Mouse (Mus musculus) R1 (cell line): ENCODE results near the gene Eepd1.
"Not testable (repeated sequence)": the region's sequence is repeated elsewhere in the genome, so short reads cannot be mapped to it uniquely, and the experiment has no call there.

Source experiments
- DNase-seq: peaks from one replicate; pipeline ENCODE4 v3.0.0-alpha.2; 2018; ENCODE audit warnings: low read depth, low spot score

The Eepd1 gene

DNA sequence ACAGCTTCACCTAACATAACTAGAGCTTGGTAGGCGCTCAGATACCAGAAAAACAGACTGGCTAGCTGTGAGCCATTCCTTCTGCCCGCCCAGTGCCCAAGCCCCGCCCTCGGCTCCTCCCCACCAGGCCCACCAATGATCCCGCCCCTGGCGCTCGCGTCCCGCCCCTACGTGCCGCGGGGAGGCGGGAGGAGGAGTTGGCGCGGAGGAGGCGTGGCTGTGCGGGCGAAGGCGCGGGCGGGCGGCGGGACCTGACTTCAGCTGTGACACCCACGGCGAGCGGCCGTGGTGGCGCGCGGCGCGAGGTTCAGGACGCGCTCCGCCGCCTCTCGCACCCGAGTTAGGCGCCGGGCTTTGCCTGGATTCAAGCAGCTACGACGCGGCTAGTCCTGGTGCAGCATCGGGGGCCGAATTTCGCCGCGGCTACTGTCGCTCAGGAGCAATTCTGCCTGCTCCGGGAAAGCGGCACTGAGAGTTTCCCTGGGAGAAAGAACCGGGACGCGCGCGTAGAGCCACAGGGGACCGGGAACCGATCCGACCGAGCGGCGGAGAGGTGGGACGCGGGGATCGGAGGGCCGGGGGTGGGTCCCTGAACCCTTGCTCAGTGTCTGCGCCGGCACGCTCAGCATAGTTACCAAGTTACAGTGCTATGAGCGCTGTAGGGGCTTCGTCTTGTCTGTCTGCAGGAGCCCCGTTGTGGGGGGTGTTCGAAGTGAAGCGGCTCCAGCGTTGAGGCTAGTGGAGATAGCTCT, at the start of gene Eepd1:
TSS of gene Eepd1 (plus strand) at position 204 of the 752 bp plus-strand sequence.
- DNase-seq = peak; percentile 84

DNA sequence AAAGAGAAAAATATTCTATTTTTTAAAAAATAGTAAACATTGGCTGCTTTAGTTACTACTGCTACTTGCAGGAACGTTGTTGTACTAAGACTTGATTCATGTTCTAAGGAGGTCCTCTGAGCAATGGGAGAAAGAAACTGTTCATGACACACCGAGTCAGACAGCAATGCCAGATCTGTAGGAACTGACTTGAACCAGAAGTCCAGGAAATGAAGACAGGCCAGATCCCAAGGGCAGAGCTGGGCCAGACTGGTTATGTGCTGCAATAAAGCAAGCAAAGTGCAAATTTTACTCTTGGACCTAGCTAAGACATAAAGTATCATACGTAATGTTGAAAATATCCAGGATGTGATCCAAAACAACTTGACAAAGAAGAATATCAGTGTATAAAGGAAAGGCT, 42.5 kb upstream of the Eepd1 start:
- no peak for DNase-seq

DNA sequence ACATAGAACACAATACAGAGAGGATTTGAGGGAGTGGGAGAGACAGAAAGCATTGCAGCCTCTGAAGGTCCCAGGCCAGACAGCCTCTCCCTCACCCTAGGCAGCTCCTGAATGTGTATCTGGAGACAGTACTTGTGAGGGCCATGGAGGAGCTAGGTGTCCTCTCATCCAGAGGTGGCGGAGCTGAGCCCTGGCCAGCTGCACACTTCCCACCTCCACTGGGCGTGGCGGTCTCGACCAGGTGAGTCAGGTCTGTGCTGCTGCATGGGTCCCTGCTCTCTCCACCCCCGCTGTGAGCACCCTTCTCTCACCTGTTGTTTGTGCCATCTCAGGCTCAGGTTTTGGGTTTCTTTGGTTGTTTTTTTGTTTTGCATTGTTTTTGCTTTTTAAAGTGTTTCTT, 41.3 kb upstream of the Eepd1 start:
- DNase-seq = not testable (repeated sequence)

DNA sequence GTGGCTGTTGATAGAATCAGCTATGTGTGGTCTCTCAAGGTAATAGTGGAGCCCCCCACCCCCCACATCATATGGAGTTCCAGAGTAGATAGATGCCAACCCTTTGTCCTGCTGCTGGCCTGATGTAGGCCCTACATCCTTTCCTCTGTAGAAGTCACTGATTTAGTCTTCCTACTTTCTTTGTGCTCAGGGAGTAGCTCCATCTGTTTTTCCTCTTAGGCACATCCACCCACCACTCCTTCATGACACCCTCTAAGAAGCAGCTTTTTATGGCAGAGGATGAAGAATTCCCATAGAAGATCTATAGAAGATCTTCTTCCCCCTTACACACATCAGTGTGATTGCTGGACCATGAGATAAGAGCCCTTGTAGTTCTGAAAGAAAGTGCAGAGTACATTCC, 39.3 kb upstream of the Eepd1 start:
- DNase-seq = no peak

DNA sequence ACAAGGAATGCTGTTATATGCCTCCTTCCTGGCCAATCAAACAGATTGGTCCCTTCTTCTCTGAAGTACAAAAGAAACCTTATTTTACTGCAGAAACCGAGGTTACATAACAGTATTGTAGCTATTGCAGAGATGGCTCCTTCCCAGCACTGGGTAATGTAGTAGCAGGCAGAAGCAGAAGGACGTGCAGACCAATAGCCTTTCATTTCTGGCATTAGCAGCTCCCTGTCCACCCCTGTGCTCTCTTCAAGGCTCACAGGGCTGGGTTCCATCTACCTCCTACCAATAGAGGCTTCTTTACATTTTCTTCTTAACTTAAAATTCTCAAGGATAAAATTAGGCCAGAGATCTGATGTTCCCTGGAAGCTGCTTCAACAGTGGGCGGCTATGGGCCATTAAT, 38.3 kb upstream of the Eepd1 start:
- no peak for DNase-seq

DNA sequence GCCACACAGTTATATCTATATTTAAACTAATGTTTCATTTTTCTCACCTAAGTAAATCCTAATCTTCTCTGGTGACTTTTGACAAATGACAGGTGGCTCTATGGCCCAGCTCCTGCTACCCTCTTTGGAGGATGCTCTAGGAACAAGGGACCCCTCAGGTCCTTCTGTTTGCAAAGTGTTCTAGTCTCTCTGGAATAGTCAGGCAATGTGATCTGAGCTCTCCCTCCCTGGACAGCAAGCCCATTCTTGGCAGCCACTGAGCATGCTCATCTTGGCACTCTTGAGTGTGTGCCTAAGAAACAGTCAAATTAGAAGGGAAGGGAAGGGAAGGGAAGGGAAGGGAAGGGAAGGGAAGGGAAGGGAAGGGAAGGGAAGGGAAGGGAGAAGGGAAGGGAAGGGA, 37.8 kb upstream of the Eepd1 start:
- no peak for DNase-seq

DNA sequence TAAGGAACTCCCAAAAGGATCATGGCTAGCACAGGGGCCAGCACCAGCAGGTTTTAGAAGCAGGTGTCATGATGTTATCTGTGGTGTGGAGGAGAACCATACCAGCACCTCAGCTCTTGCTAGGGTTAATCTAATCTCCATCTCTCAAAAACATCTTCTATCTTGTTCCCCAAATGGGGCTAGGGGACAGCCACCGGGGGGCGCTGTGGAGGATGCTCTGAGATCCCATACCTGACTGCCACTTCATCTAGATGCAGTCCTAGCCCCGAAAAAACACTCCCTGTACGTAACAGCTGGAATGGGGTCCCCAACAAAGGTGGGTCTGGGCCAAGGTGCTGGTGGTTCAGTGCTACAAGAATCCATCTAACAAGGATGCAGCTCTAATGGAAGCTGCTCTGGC, 31.0 kb upstream of the Eepd1 start:
- DNase-seq = peak; percentile 18

DNA sequence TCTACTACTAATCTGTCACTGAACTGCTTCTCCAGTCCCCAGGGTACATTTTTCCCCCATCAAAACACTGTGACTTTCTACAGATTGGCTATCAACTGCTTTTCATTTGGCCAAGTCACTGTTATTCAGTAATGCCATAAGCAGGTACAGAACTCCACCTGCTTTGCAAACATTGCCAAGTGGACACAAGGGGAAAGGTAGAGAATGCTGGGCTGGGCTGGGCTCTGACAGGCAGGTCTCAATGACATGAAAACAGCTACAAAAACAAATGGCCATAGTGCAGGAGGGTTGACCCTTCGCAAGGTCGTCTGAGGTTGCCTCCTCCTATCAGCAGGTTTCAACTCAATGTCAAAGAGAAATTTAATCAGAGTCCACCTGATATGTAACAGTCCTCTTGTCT, 26.3 kb upstream of the Eepd1 start:
- DNase-seq = no peak

DNA sequence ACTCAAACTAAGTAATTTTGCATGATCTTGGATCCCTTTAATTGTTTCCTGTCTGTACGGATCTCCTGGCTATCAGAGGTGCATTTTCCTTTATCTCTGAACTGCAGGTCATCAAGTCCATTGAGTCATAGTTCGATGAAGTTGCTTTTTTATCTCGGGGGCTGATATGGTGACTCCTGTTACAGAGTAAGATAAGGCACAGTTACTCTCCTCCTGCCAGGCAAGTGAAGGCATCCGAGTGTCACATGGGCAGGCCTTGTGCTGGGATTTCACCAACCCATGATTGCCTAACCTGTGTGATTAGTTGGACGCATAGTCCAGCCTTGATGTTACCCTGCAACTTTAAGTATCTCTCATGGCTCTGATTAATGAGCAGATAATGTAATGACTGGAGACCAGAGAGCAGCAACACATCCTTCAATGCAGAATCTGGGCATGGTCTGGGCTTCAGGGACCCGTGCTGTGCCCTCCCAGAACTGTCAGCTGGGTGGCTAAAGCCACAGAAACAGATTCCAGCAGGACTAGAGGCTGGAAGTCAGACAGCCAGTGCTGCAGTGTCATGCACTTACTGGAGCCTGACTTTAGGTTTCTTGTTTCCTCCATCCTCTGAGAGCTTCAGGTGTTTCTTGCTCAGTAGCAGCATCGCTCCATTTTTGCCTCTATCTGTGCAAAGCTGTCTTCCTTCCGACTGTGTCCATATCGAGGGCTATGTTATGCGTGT, 20.4 kb upstream of the Eepd1 start:
- DNase-seq = no peak

DNA sequence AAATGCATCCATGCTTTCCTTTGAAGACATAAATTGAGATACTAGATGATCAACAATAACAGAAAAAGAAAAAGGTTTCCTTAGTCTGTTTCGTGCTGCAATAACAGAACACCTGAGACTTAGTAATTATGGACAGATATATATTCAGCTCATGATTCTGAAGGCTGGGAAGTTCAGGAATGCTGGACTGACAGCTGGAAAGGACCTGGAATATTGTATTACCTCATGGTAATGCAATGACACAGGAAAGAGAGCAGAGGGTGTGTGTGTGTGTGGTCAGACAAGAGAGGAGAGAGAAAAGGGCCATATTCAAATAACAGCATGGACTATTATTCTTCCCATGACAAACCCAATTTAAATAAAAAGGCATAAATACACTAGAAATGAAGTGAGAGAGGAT, 17.0 kb upstream of the Eepd1 start:
- no peak for DNase-seq

DNA sequence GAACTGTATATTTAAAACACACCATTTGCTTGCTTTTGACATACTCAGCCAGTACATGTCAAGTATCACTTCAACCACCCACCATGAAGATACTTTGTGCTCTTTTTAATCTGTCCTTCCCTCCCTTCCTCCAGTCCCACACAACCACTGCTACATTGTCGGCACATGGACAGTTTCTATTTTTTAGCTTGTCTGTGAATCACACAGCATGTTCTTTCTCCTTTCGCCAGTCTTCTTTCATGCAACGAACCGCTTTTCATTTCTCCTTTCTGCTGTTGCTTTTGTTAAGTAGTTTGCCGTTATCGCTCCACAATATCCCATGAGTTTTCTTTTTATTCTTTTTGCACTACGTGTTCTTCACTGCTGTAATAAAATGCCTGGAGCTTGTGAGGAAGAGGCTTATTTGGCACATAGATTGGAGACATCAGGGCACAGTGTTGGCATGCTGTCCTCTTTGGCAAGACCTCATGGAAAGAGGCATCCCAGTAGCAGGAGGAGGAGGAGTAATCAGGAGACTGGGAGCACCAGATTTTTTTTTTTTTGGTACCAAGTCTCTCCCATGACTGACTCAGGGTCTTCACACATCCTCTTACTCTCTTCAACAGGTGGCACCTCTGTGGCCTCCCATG, 1.8 kb upstream of the Eepd1 start:
- DNase-seq = no peak

DNA sequence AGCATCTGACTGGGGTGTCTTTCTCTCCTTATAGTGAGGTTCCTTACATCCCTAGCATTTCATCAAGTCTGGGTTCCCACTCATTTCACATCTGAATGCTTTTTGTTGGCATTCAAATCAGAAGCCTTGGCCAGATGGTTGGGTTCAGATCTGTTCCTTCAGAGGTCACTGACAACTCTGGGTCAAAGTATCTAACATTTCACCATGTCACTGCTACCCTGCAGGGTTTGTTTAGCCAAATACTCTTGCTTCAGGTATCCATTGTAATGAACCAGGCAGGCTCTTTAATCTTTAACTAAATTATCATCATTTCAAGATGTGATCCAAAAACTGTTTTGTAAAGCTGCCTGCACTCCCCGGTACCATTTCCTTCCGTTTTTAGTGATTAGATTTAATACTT, 671 bp upstream of the Eepd1 start:
- DNase-seq = no peak

DNA sequence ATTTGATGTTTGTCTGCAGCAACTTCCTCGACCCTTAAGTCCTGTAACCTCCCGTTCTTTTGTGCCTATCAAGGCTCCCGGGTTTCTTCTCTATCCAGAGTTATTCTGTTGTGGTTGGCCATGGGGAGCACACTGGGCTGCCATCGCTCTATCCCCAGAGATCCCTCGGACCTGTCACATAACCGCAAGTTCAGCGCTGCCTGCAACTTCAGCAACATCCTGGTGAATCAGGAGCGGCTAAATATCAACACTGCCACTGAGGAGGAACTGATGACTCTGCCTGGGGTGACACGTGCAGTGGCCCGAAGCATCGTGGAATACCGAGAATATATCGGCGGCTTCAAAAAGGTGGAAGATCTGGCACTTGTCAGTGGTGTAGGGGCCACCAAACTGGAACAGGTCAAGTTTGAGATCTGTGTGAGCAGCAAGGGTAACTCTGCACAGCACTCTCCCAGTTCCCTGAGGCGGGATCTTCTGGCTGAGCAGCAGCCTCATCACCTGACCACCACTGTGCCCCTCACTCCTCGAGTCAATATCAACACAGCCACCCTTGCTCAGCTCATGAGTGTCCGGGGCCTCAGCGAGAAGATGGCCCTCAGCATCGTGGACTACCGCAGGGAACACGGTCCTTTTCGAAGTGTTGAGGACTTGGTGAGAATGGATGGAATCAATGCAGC, 1.1 kb downstream of the Eepd1 start:
- peak; percentile 12 for DNase-seq

DNA sequence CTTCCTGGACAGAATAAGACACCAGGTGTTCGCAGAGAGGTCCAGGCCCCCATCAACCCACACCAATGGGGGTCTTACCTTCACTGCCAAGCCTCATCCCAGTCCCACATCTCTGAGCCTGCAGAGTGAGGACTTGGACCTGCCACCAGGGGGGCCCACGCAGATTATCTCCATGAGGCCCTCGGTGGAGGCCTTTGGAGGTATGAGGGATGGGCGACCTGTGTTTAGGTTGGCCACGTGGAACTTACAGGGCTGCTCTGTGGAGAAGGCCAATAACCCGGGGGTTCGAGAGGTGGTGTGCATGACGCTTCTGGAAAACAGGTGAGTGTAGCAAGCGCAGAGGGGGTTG, 1.6 kb downstream of the Eepd1 start:
- peak; percentile 18 for DNase-seq

DNA sequence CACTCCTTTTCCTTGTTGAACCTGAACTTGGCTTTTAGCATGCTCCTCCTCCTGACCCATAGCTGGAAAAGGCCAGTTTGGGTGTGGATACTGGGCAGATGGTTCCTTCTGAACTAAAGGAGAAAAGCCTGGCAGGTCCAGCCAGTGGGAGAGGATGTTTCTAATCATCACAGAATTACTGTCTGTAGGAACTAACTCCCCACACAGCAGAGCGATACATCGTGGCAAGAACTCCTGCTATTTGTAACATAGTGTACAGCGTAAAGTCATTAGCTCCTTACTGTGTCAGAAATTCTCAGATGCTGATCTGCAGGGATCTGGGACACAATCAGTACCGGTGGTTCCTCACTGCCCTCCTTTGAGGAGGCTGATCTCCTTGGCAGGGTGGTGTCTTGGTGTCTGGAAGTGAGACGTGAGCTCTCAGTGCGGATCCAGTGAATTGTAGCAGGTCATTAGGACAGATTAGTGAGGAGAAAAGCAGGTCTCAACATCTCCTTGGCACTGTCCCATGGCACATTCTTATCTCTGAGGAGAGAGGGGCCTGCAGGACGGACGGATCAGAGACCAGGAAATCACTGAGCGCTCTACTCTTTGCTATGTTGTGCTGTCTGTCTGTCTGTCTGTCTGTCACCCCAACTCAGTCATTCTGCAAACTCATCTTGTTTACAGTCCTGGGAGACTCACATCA, 2.7 kb downstream of the Eepd1 start:
- DNase-seq = no peak

DNA sequence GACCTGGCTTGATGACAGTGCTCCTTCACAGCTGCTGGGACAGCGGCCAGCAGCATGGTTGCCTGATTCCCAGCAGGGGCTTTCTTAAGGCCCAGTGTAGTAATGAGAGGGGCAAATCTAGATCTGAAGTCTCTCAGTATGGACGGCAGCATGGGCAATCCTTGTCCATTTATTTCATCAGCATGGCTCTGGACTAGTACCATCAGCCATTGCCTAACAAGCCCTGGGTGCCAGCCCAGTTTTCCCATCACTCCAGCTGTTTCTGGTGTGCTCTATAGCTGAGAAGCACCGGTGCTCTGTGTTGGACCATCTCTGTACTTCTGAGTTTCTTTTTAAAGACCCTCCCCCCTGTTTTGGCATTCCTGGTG, 3.3 kb downstream of the Eepd1 start:
- DNase-seq = no peak

DNA sequence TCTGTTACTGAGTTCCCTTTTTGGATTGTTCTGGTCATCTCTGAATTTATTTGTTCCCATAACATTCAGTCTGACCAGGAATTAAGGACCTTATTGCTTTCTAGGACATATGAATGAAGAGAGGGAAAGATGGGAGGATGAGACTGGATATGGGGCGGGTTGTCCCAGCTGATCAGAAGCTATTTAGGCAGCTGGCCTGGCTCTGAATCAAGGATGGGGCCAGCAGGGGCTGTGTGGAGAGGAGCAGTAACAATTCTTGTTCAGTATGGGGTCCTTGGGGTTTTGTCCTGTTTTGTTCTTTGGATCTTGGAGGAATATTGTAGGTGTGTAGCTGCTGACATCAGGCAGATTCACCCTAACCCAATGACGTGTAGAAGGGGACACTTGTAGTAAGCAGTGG, 3.7 kb downstream of the Eepd1 start:
- DNase-seq = no peak

DNA sequence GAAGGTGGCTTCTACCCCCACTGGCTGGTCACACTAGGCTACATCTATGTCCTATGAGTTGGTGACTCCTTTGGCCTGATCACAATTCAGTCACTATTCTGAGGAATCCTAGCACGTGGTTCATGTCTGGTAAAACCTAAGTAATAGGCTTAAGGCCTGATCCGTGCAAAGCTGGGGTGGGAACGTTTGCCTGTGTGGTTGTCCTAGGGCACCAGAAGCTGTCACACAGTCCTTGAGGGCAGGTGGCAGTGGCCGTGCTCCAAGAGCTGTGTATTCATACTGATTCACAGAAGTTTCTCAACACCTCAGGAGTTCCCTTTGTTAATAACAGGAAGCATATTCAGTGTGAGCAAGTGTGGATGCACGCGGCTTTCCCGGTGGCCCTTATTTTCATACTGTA, 4.1 kb downstream of the Eepd1 start:
- no peak for DNase-seq

DNA sequence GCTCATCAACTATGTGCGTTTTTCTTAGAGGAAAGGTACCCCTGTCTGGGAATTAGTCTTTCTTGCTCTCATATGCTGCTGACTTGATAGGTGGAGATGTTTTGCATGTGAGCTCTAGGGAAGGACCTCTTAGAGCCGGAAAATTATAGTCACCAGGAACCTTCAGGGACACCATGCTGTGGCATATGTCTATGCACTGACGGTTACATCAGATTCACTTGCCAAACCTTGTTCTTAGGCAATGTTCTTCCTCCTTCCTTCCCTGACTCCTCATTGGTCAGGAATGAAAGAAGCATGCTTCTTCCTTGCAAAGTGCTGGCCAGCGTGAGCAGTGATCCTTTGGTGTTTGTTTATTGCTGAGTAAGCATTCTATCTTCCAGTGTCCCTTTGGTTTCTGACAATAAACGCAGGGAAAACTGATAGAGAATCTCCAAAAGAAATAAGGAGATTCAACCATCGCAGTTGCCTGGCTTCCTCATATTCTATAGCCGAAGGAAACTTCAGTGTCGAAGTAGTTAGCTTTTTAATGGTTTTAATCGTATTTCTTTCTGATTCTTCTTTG, 5.0 kb downstream of the Eepd1 start:
- no peak for DNase-seq

DNA sequence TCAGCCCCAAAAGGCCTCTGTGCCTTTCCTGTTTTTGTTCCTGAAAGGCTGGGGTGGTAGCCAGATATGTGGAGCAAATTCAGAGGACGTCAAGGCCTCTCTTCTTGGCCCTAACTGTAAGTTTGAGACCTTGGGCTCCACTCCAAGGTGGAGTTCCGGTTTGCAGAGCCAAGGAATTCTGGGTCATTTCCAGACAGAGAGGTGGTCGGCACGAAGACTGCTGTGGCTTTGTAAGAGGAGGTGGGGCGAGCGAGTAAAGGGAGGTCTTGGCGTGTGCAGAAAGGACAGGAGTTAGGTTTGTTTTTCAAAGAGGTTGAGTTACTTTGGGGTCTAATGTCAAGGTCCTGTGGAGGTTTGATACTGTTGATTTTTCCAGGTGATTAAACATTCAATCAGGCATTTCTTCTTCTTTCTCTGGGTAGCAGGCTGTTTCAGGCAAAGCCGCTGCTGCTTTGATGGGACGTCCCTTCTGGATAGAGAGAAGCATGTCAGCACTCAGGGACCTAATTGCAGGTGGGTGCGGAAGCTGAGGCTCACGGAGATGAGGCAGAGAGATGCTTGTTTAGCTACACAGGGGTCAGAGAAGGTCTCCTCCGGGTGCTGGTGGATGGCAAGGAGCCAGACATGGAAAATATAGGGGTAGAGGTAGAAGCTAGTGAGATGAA, 6.2 kb downstream of the Eepd1 start:
- no peak for DNase-seq

DNA sequence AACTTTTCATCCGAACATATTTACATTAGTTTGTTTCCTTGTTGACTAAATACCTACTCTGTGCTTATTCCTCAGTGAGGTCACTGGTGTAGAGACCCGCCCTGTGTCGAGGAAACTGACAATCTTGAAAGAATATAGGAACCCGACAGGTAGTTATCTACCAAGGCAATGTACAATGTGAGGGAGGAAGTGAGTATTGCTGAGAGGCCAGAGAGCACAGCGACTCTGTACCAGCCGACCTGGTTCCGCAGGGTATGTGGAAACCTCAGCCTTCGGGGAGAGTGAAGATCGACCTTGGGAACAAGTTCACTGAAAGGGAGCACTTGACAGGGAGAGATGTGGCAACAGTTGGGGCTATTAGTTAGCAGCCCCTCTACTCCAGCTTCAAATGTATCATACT, 7.2 kb downstream of the Eepd1 start:
- no peak for DNase-seq
